In genomic region chr13:25882818-25883217, GRCm38 (mm10) we compare ENCODE assay signal across 13 mouse cellular contexts.
DNase-seq lines count a peak whose midpoint lies in the region; ATAC-seq lines count a peak whose summit lies in the region.
"Had no signal": no experiment of that assay in that cellular context is flagged by ENCODE, and none has a peak within 500 bp of the region (broad histone marks: within the 10 kb centered on the region; RNA-seq: fewer than 3 reads in every experiment).

No protein-coding gene starts in this region.

- intact Hi-C loops in heart, postnatal 10 days (cut with DNase I): no loop called here
- intact Hi-C loops in heart, postnatal 25 days (cut with DNase I): no loop called here
- intact Hi-C loops in left cerebral cortex, postnatal 10 days (cut with DNase I): no loop called here

- DNase-seq in cerebellum, postnatal 10 days: peak; percentile 37 to 62
- no peak for DNase-seq in cerebellum, adult 11 months
- peak; percentile 27 to 45 for DNase-seq in heart, postnatal 10 days
- no peak for DNase-seq in heart, postnatal 25 days (ENCODE audit: low spot score)
- peak; percentile 10 to 22 for DNase-seq in left cerebral cortex, postnatal 10 days (ENCODE audit: extremely low spot score in 1 of 2, low spot score in 2 of 2)
- DNase-seq in left cerebral cortex, adult 8-10 months (ENCODE audit: low spot score in 2 of 2): no peak
- peak; percentile 1 for DNase-seq in NIH3T3 (ENCODE audit: low read depth)
- DNase-seq: adrenal gland, postnatal 36 days; gastrocnemius, postnatal 10 days; liver, embryonic 13.5 days; right cerebral cortex, adult 18-20 months had no signal

- ATAC-seq in activated CD4-positive, CD25-positive, alpha-beta regulatory T cell, adult 4 months: no peak
- ATAC-seq: intestine, embryonic 15.5 days had no signal

Comparison
In these comparisons a context has a peak if more than half of its experiments do, and no peak if none do; other contexts are left out.
1. DNase-seq: peak in cerebellum, postnatal 10 days (2 of 2), heart, postnatal 10 days (2 of 2), left cerebral cortex, postnatal 10 days (2 of 2) and NIH3T3 (single experiment); none in cerebellum, adult 11 months (single experiment), heart, postnatal 25 days (single experiment) and left cerebral cortex, adult 8-10 months (0 of 2).